Mouse (Mus musculus): ENCODE measurements around the gene Sirt2. TPM values are rescaled to one million over a fixed set of nuclear protein-coding genes. Genes with fewer than 3 reads are reported as not detected.

Gene Sirt2
- polyA plus RNA-seq, 1 experiment from 2014 or later: 104 TPM

DNA sequence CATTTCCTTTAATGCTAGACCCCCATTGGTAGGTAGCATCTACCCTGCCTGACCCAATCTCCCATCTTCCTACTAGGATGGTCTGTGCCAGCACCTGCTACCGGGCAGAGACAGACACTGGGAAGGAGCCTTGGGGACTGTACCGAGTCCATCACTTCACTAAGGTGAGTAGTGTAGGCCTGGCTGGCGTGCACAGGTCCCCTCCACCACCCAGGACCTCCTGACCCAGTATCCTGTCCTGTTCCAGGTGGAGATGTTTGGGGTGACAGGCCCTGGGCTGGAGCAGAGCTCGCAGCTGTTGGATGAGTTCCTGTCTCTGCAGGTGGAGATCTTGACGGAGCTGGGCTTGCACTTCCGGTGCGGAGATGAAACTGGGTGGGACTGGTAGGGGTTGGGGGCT, 16.6 kb upstream of the Sirt2 start:
- Histone ChIP-seq H3K27me3 (ENCODE audit: control insufficient read depth, insufficient read depth, low read length) (no peaks in the 10 kb centered on the region), H3K27ac (replicated peaks; ENCODE audit: low read depth, low read length) (no peak overlapping the region), H3K9ac (replicated peaks; ENCODE audit: low read length) (no peak overlapping the region), H3K4me1 (ENCODE audit: control insufficient read depth, insufficient read depth, low read length) (no peaks in the 10 kb centered on the region), H3K36me3 (ENCODE audit: control insufficient read depth, insufficient read depth, low read length) (peaks cover 25% of the 10 kb centered on the region), H3K4me3 (replicated peaks; ENCODE audit: low read depth, low read length) (no peak overlapping the region), H3K9me3 (ENCODE audit: control insufficient read depth, low read length) (no peaks in the 10 kb centered on the region), H3K4me2 (ENCODE audit: low read length) (no peak overlapping the region)
- ATAC-seq (ENCODE audit: low FRiP score, low TSS enrichment): no peak
- no peak for DNase-seq
- WGBS: 93% methylated on average over 7 of the region's 7 CpGs

DNA sequence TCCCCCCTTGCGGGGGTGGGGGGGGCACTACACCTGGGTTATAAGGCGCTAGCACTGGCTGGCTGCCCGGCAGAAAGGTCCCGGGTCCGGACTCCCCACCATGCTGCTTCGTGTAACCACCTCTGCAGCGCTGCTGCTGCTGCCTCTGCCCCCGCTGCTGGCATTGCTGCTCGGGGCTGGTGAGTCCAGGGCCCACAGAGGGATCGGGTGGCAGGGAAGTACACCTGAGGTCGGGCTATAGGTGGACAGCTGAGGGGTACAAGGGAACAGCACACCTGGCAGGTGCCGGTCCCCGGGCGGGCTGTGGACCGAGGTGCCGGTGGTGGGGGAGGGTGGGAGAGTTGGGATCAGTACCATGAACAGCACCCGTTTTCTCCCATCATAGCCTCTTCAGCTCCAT, 10.5 kb upstream of the Sirt2 start, which contains the start of gene Ccer2:
Gene Ccer2, plus strand, starts transcription at position 96 of the 400 bp plus-strand sequence.
- Histone ChIP-seq H3K27me3 (ENCODE audit: control insufficient read depth, insufficient read depth, low read length) (no peaks in the 10 kb centered on the region), H3K9me3 (ENCODE audit: control insufficient read depth, low read length) (no peaks in the 10 kb centered on the region), H3K27ac (replicated peaks; ENCODE audit: low read depth, low read length) (no peak within 1 kb of the TSS), H3K9ac (replicated peaks; ENCODE audit: low read length) (peak within 1 kb of the TSS; percentile 50; the same call in 1 of the 2 replicates), H3K4me3 (replicated peaks; ENCODE audit: low read depth, low read length) (peak within 1 kb of the TSS; percentile 12; the same call in 1 of the 2 replicates), H3K4me1 (ENCODE audit: control insufficient read depth, insufficient read depth, low read length) (0 out of 2 replicates have a peak, but pooled peaks cover 6% of the 10 kb centered on the region), H3K4me2 (ENCODE audit: low read length) (peak within 1 kb of the TSS; percentile 45), H3K36me3 (ENCODE audit: control insufficient read depth, insufficient read depth, low read length) (peaks cover 38% of the 10 kb centered on the region)
- no peak for DNase-seq
- ATAC-seq (ENCODE audit: low FRiP score, low TSS enrichment): no peak
- 2% methylated on average over 17 of the region's 17 CpGs for WGBS

DNA sequence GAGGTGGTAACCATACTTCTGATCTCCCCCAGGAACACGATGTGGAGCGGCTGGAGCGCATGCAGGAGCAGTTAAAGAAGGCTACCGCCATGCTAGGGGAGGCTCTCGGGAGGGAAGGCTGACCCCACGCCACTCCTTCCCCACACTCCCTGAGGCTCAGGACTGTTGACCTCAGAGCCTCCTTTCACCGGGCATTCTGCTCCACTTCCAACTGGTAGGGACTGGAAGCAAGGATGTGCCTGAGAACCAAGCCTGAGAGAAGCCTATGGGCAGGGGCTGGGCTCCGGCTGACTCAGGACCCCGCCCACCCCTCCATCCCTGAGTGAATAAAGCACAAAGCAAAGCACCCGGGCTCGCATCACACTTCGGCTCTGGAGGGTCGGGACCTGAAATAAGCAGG, 7.9 kb upstream of the Sirt2 start:
- H3K27me3 ChIP-seq (ENCODE audit: control insufficient read depth, insufficient read depth, low read length): no peaks in the 10 kb centered on the region
- no peak overlapping the region for H3K9ac ChIP-seq (replicated peaks; ENCODE audit: low read length)
- WGBS: 76% methylated on average over 13 of the region's 13 CpGs

DNA sequence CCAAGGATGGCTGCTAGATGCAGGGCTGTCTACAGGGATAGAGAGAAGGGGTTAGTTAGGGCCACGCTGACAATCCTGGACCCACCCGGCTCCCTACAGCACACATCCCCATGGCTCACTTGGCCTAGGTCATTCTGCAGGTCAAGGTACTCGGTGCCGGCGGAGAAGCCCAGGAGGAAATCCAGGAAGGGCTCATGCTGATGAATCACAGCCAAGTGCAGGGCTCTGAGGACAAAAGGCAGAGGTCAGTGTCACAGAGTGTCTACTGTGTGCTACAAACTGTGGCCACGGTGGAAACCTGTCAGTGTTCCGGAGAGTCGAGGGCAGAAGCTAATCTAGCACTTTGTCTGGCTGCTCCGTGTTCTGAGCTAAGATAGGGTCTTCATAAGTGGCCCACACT, 4.6 kb upstream of the Sirt2 start:
- H3K4me2 ChIP-seq (ENCODE audit: low read length): no peak overlapping the region
- no peak overlapping the region for H3K4me3 ChIP-seq (replicated peaks; ENCODE audit: low read depth, low read length)
- peaks cover 41% of the 10 kb centered on the region for H3K36me3 ChIP-seq (ENCODE audit: control insufficient read depth, insufficient read depth, low read length)
- H3K27me3 ChIP-seq (ENCODE audit: control insufficient read depth, insufficient read depth, low read length): no peaks in the 10 kb centered on the region
- H3K9ac ChIP-seq (replicated peaks; ENCODE audit: low read length): no peak overlapping the region
- WGBS: 94% methylated on average over 9 of the region's 9 CpGs
- no peak overlapping the region for H3K27ac ChIP-seq (replicated peaks; ENCODE audit: low read depth, low read length)
- H3K9me3 ChIP-seq (ENCODE audit: control insufficient read depth, low read length): no peaks in the 10 kb centered on the region
- DNase-seq (no peak), ATAC-seq (ENCODE audit: low FRiP score, low TSS enrichment) (no peak)
- 0 out of 2 replicates have a peak, but pooled peaks cover 6% of the 10 kb centered on the region for H3K4me1 ChIP-seq (ENCODE audit: control insufficient read depth, insufficient read depth, low read length)

More for the DNA sequence above, 7.9 kb upstream of the Sirt2 start:
- DNase-seq (no peak), ATAC-seq (ENCODE audit: low FRiP score, low TSS enrichment) (no peak)
- Histone ChIP-seq H3K4me2 (ENCODE audit: low read length) (no peak overlapping the region), H3K4me3 (replicated peaks; ENCODE audit: low read depth, low read length) (no peak overlapping the region), H3K9me3 (ENCODE audit: control insufficient read depth, low read length) (no peaks in the 10 kb centered on the region), H3K27ac (replicated peaks; ENCODE audit: low read depth, low read length) (no peak overlapping the region), H3K4me1 (ENCODE audit: control insufficient read depth, insufficient read depth, low read length) (0 out of 2 replicates have a peak, but pooled peaks cover 6% of the 10 kb centered on the region), H3K36me3 (ENCODE audit: control insufficient read depth, insufficient read depth, low read length) (peaks cover 44% of the 10 kb centered on the region)

- H3K9me3 ChIP-seq (ENCODE audit: control insufficient read depth, low read length): no peaks in the 10 kb centered on the region
- no peak for ATAC-seq (ENCODE audit: low FRiP score, low TSS enrichment)
- H3K9ac ChIP-seq (replicated peaks; ENCODE audit: low read length): no peak overlapping the region
- no peak overlapping the region for H3K27ac ChIP-seq (replicated peaks; ENCODE audit: low read depth, low read length)
- peaks cover 16% of the 10 kb centered on the region for H3K4me1 ChIP-seq (ENCODE audit: control insufficient read depth, insufficient read depth, low read length)
- WGBS: 87% methylated on average over 6 of the region's 6 CpGs
- peak overlapping the region; percentile 62 for H3K4me2 ChIP-seq (ENCODE audit: low read length)
- peaks cover 17% of the 10 kb centered on the region for H3K36me3 ChIP-seq (ENCODE audit: control insufficient read depth, insufficient read depth, low read length)
- H3K4me3 ChIP-seq (replicated peaks; ENCODE audit: low read depth, low read length): no peak overlapping the region
- no peak for DNase-seq
- H3K27me3 ChIP-seq (ENCODE audit: control insufficient read depth, insufficient read depth, low read length): no peaks in the 10 kb centered on the region
Observed at GRCm38 (mm10) chr7:28765211-28765610, 1.3 kb upstream of the Sirt2 start.

DNA sequence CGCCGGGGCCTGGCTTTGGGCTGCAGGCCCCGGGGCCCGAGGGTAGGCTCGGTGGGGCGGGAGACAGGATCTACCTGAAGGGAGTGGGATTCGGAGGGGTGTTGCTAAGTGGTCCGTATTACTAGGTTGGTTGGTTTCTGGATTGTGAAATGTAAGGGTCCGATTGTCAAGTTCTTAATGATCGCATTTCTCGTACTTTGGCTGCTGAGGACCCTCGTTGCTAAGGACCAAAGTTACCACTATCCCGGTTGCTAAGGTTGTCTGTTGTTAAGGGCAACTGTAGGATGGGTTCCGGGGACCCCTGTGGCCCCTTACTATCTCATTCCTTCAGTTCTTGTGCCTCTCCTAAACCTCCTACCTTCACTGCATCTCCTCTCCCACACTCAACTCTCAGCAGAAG, 375 bp downstream of the Sirt2 start:
- Histone ChIP-seq H3K9me3 (ENCODE audit: control insufficient read depth, low read length) (no peaks in the 10 kb centered on the region), H3K9ac (replicated peaks; ENCODE audit: low read length) (peak overlapping the region; percentile 66), H3K4me1 (ENCODE audit: control insufficient read depth, insufficient read depth, low read length) (peaks cover 16% of the 10 kb centered on the region), H3K4me2 (ENCODE audit: low read length) (peak overlapping the region; percentile 75), H3K36me3 (ENCODE audit: control insufficient read depth, insufficient read depth, low read length) (peaks cover 4% of the 10 kb centered on the region), H3K4me3 (replicated peaks; ENCODE audit: low read depth, low read length) (peak overlapping the region; percentile 72), H3K27me3 (ENCODE audit: control insufficient read depth, insufficient read depth, low read length) (no peaks in the 10 kb centered on the region), H3K27ac (replicated peaks; ENCODE audit: low read depth, low read length) (no peak overlapping the region)
- WGBS: 4% methylated on average over 14 of the region's 14 CpGs
- ATAC-seq (ENCODE audit: low FRiP score, low TSS enrichment): 0 out of 2 replicates have a peak, but pooled peaks have one; percentile 3
- DNase-seq: peak; percentile 44

DNA sequence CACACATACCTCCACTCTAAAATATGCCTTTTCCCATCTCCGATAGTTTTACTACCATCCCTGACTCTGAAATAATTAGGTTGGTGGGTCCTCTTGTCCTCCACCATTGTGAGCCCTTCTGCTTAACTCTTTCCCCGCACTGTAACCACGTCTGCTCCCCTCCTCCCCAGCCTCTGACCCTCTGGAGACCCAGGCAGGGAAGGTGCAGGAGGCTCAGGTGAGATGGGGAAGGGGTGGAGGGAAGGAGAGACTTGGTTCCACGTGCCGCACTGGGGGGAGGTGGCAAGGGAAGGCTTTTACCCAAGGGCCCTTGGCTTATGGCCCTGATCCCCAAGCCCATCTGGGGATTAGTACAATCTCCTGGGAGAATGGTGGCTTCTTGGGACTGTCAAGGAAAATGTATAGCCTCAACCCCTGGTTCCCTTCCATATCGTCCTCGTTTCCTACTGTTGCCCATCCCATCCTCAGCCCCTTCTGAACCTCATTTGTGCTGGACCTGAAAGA, 979 bp downstream of the Sirt2 start, which contains the start of gene Nfkbib:
Gene Nfkbib, minus strand, starts transcription at position 51 of the 504 bp plus-strand sequence.
- Histone ChIP-seq H3K4me1 (ENCODE audit: control insufficient read depth, insufficient read depth, low read length) (peaks cover 16% of the 10 kb centered on the region), H3K27ac (replicated peaks; ENCODE audit: low read depth, low read length) (no peak within 1 kb of the TSS), H3K4me3 (replicated peaks; ENCODE audit: low read depth, low read length) (peak within 1 kb of the TSS; percentile 72), H3K9me3 (ENCODE audit: control insufficient read depth, low read length) (no peaks in the 10 kb centered on the region), H3K4me2 (ENCODE audit: low read length) (peak within 1 kb of the TSS; percentile 75), H3K27me3 (ENCODE audit: control insufficient read depth, insufficient read depth, low read length) (no peaks in the 10 kb centered on the region), H3K9ac (replicated peaks; ENCODE audit: low read length) (peak within 1 kb of the TSS; percentile 66), H3K36me3 (ENCODE audit: control insufficient read depth, insufficient read depth, low read length) (peaks cover 8% of the 10 kb centered on the region; the same call in 1 of the 2 replicates)
- DNase-seq (no peak), ATAC-seq (ENCODE audit: low FRiP score, low TSS enrichment) (no peak)
- 60% methylated on average over 7 of the region's 7 CpGs for WGBS

DNA sequence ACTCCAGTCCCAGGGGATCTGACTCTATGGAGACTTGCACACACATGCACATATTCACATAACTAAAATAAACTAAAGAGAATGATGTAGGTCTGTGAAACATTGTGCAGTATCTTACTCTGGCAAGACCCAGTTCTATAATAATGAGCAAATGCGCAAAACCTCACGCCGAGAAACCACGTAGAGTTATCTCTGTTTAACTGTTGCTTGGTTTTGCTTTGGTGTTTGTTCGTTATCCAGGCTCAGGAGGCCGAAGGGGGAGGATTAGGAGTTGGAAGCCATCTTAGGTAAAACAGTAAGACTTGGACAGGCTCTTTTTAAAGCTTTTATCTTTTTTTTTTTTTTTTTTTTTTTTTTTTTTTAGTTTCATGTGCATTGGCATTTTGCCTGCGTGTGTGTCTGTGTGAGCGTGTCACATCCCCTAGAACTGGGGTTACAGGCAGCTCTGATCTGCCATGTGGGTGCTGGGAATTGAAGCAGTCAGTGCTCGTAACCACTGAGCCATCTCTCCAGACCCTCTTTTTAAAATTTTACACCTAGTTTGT, 3.0 kb downstream of the Sirt2 start:
- Histone ChIP-seq H3K4me2 (ENCODE audit: low read length) (no peak overlapping the region), H3K4me3 (replicated peaks; ENCODE audit: low read depth, low read length) (no peak overlapping the region), H3K36me3 (ENCODE audit: control insufficient read depth, insufficient read depth, low read length) (peaks cover 12% of the 10 kb centered on the region; the same call in 1 of the 2 replicates), H3K27me3 (ENCODE audit: control insufficient read depth, insufficient read depth, low read length) (no peaks in the 10 kb centered on the region), H3K4me1 (ENCODE audit: control insufficient read depth, insufficient read depth, low read length) (peaks cover 16% of the 10 kb centered on the region), H3K9me3 (ENCODE audit: control insufficient read depth, low read length) (no peaks in the 10 kb centered on the region), H3K9ac (replicated peaks; ENCODE audit: low read length) (no peak overlapping the region), H3K27ac (replicated peaks; ENCODE audit: low read depth, low read length) (no peak overlapping the region)
- 94% methylated on average over 9 of the region's 9 CpGs for WGBS
- ATAC-seq (ENCODE audit: low FRiP score, low TSS enrichment): no peak
- DNase-seq: no peak

- Histone ChIP-seq H3K9ac (replicated peaks; ENCODE audit: low read length) (no peak overlapping the region), H3K36me3 (ENCODE audit: control insufficient read depth, insufficient read depth, low read length) (peaks cover 12% of the 10 kb centered on the region; the same call in 1 of the 2 replicates), H3K4me2 (ENCODE audit: low read length) (no peak overlapping the region), H3K27ac (replicated peaks; ENCODE audit: low read depth, low read length) (no peak overlapping the region), H3K4me1 (ENCODE audit: control insufficient read depth, insufficient read depth, low read length) (peaks cover 14% of the 10 kb centered on the region), H3K9me3 (ENCODE audit: control insufficient read depth, low read length) (no peaks in the 10 kb centered on the region), H3K27me3 (ENCODE audit: control insufficient read depth, insufficient read depth, low read length) (no peaks in the 10 kb centered on the region), H3K4me3 (replicated peaks; ENCODE audit: low read depth, low read length) (no peak overlapping the region)
- 92% methylated on average over 3 of the region's 3 CpGs for WGBS
- ATAC-seq (ENCODE audit: low FRiP score, low TSS enrichment) (no peak), DNase-seq (no peak)
Observed at GRCm38 (mm10) chr7:28770309-28770708, 3.8 kb downstream of the Sirt2 start.
